Mouse (Mus musculus): ENCODE data around the gene Thbs2. TPM values are rescaled to one million over a fixed set of nuclear protein-coding genes. Genes with fewer than 3 reads are reported as not detected.
A peak's percentile ranks its signal among the peaks of the same experiment; 100 is the strongest.

Gene Thbs2
- total RNA-seq (2014; rRNA removed; ENCODE audit: low replicate concordance) (39.5 and 49.7 TPM in 2 replicates), polyA plus RNA-seq (2015; fragmentation: Nextera tagmentation; extraction: Ambion mirVana) (17.8 and 17.9 TPM in 2 replicates)

GRCm38 (mm10) chr17:14693994-14694374, at the start of gene Thbs2:
TSS of gene Thbs2 (minus strand) at chr17:14694235.
- DNase-seq (ENCODE audit: low spot score) (peak; percentile 63), ATAC-seq (ENCODE audit: insufficient read depth, low read depth) (peak; percentile 83)
- H3K36me3 ChIP-seq (replicated peaks; ENCODE audit: control insufficient read depth, insufficient read depth, low read length), result no peaks in the 10 kb centered on the region
- peak within 1 kb of the TSS; percentile 33 for H3K9ac ChIP-seq (replicated peaks; ENCODE audit: low read depth, low read length)
- peak within 1 kb of the TSS; percentile 42 for H3K4me3 ChIP-seq (ENCODE audit: low read depth, low read length)
- H3K9me3 ChIP-seq (replicated peaks; ENCODE audit: control insufficient read depth, low read length), result no peaks in the 10 kb centered on the region
- H3K4me2 ChIP-seq (ENCODE audit: low read depth, low read length), result peak within 1 kb of the TSS; percentile 56
- peaks cover 17% of the 10 kb centered on the region for H3K4me1 ChIP-seq (ENCODE audit: control insufficient read depth, insufficient read depth)
- TF ChIP-seq EP300 (IDR thresholded peaks at IDR 0.05; ENCODE audit: low read depth) (no peak), CTCF (IDR thresholded peaks at IDR 0.05; ENCODE audit: low read depth) (no peak)
- no peaks in the 10 kb centered on the region for H3K27me3 ChIP-seq (ENCODE audit: control insufficient read depth, insufficient read depth, low read length)
- peak within 1 kb of the TSS; percentile 41 for H3K27ac ChIP-seq (ENCODE audit: low read depth)
- WGBS, result 5% methylated on average over 14 of the region's 14 CpGs

- no peak overlapping the region for H3K4me3 ChIP-seq (ENCODE audit: low read depth, low read length)
- H3K27ac ChIP-seq (ENCODE audit: low read depth), result no peak overlapping the region
- H3K4me1 ChIP-seq (ENCODE audit: control insufficient read depth, insufficient read depth), result no peaks in the 10 kb centered on the region
- H3K4me2 ChIP-seq (ENCODE audit: low read depth, low read length), result no peak overlapping the region
- no peaks in the 10 kb centered on the region for H3K36me3 ChIP-seq (replicated peaks; ENCODE audit: control insufficient read depth, insufficient read depth, low read length)
- 75% methylated on average over 6 of the region's 6 CpGs for WGBS
- H3K27me3 ChIP-seq (ENCODE audit: control insufficient read depth, insufficient read depth, low read length), result no peaks in the 10 kb centered on the region
- H3K9me3 ChIP-seq (replicated peaks; ENCODE audit: control insufficient read depth, low read length), result no peaks in the 10 kb centered on the region
- DNase-seq (ENCODE audit: low spot score) (no peak), ATAC-seq (ENCODE audit: insufficient read depth, low read depth) (no peak)
- no peak overlapping the region for H3K9ac ChIP-seq (replicated peaks; ENCODE audit: low read depth, low read length)
- TF ChIP-seq EP300 (IDR thresholded peaks at IDR 0.05; ENCODE audit: low read depth), result no peak
- no peak for TF ChIP-seq CTCF (IDR thresholded peaks at IDR 0.05; ENCODE audit: low read depth)
These were observed 41.5 kb upstream of the Thbs2 start for GRCm38 (mm10) chr17:14735493-14736004.

- 72% methylated on average over 4 of the region's 4 CpGs for WGBS
These were observed 40.3 kb upstream of the Thbs2 start for GRCm38 (mm10) chr17:14734380-14734779.

GRCm38 (mm10) chr17:14733941-14734340, 39.9 kb upstream of the Thbs2 start:
- H3K9ac ChIP-seq (replicated peaks; ENCODE audit: low read depth, low read length), result no peak overlapping the region
- no peak for TF ChIP-seq EP300 (IDR thresholded peaks at IDR 0.05; ENCODE audit: low read depth)
- no peak for TF ChIP-seq CTCF (IDR thresholded peaks at IDR 0.05; ENCODE audit: low read depth)
- H3K4me2 ChIP-seq (ENCODE audit: low read depth, low read length), result no peak overlapping the region
- 0 out of 2 replicates have a peak overlapping the region, but pooled peaks have one; percentile 11 for H3K27ac ChIP-seq (ENCODE audit: low read depth)
- ATAC-seq (ENCODE audit: insufficient read depth, low read depth) (peak; percentile 30; the same call in 1 of the 2 replicates), DNase-seq (ENCODE audit: low spot score) (peak; percentile 33)
- H3K4me1 ChIP-seq (ENCODE audit: control insufficient read depth, insufficient read depth), result no peaks in the 10 kb centered on the region
- 43% methylated on average over 10 of the region's 10 CpGs for WGBS
- no peak overlapping the region for H3K4me3 ChIP-seq (ENCODE audit: low read depth, low read length)
- no peaks in the 10 kb centered on the region for H3K27me3 ChIP-seq (ENCODE audit: control insufficient read depth, insufficient read depth, low read length)
- H3K36me3 ChIP-seq (replicated peaks; ENCODE audit: control insufficient read depth, insufficient read depth, low read length), result no peaks in the 10 kb centered on the region
- H3K9me3 ChIP-seq (replicated peaks; ENCODE audit: control insufficient read depth, low read length), result no peaks in the 10 kb centered on the region

More at GRCm38 (mm10) chr17:14734380-14734779, 40.3 kb upstream of the Thbs2 start:
- TF ChIP-seq CTCF (IDR thresholded peaks at IDR 0.05; ENCODE audit: low read depth) (no peak), EP300 (IDR thresholded peaks at IDR 0.05; ENCODE audit: low read depth) (no peak)
- no peak overlapping the region for H3K4me3 ChIP-seq (ENCODE audit: low read depth, low read length)
- DNase-seq (ENCODE audit: low spot score) (no peak), ATAC-seq (ENCODE audit: insufficient read depth, low read depth) (no peak)
- no peaks in the 10 kb centered on the region for H3K27me3 ChIP-seq (ENCODE audit: control insufficient read depth, insufficient read depth, low read length)
- no peaks in the 10 kb centered on the region for H3K9me3 ChIP-seq (replicated peaks; ENCODE audit: control insufficient read depth, low read length)
- H3K9ac ChIP-seq (replicated peaks; ENCODE audit: low read depth, low read length), result no peak overlapping the region
- H3K4me1 ChIP-seq (ENCODE audit: control insufficient read depth, insufficient read depth), result no peaks in the 10 kb centered on the region
- H3K27ac ChIP-seq (ENCODE audit: low read depth), result 0 out of 2 replicates have a peak overlapping the region, but pooled peaks have one; percentile 11
- H3K4me2 ChIP-seq (ENCODE audit: low read depth, low read length), result no peak overlapping the region
- no peaks in the 10 kb centered on the region for H3K36me3 ChIP-seq (replicated peaks; ENCODE audit: control insufficient read depth, insufficient read depth, low read length)

GRCm38 (mm10) chr17:14733027-14733426, 39.0 kb upstream of the Thbs2 start:
- H3K9ac ChIP-seq (replicated peaks; ENCODE audit: low read depth, low read length), result no peak overlapping the region
- H3K27ac ChIP-seq (ENCODE audit: low read depth), result no peak overlapping the region
- H3K4me3 ChIP-seq (ENCODE audit: low read depth, low read length), result no peak overlapping the region
- no peaks in the 10 kb centered on the region for H3K36me3 ChIP-seq (replicated peaks; ENCODE audit: control insufficient read depth, insufficient read depth, low read length)
- H3K27me3 ChIP-seq (ENCODE audit: control insufficient read depth, insufficient read depth, low read length), result no peaks in the 10 kb centered on the region
- H3K9me3 ChIP-seq (replicated peaks; ENCODE audit: control insufficient read depth, low read length), result no peaks in the 10 kb centered on the region
- no peak overlapping the region for H3K4me2 ChIP-seq (ENCODE audit: low read depth, low read length)
- ATAC-seq (ENCODE audit: insufficient read depth, low read depth) (no peak), DNase-seq (ENCODE audit: low spot score) (no peak)
- WGBS, result 75% methylated on average over 1 of the region's 1 CpGs
- H3K4me1 ChIP-seq (ENCODE audit: control insufficient read depth, insufficient read depth), result no peaks in the 10 kb centered on the region
- TF ChIP-seq EP300 (IDR thresholded peaks at IDR 0.05; ENCODE audit: low read depth) (no peak), CTCF (IDR thresholded peaks at IDR 0.05; ENCODE audit: low read depth) (no peak)

- no peak overlapping the region for H3K9ac ChIP-seq (replicated peaks; ENCODE audit: low read depth, low read length)
- H3K27ac ChIP-seq (ENCODE audit: low read depth), result no peak overlapping the region
- no peak for TF ChIP-seq CTCF (IDR thresholded peaks at IDR 0.05; ENCODE audit: low read depth)
- TF ChIP-seq EP300 (IDR thresholded peaks at IDR 0.05; ENCODE audit: low read depth), result no peak
- no peaks in the 10 kb centered on the region for H3K9me3 ChIP-seq (replicated peaks; ENCODE audit: control insufficient read depth, low read length)
- H3K27me3 ChIP-seq (ENCODE audit: control insufficient read depth, insufficient read depth, low read length), result no peaks in the 10 kb centered on the region
- no peaks in the 10 kb centered on the region for H3K36me3 ChIP-seq (replicated peaks; ENCODE audit: control insufficient read depth, insufficient read depth, low read length)
- H3K4me3 ChIP-seq (ENCODE audit: low read depth, low read length), result no peak overlapping the region
- DNase-seq (ENCODE audit: low spot score) (no peak), ATAC-seq (ENCODE audit: insufficient read depth, low read depth) (no peak)
- H3K4me2 ChIP-seq (ENCODE audit: low read depth, low read length), result no peak overlapping the region
- 36% methylated on average over 5 of the region's 5 CpGs for WGBS
- peaks cover 4% of the 10 kb centered on the region; the same call in 1 of the 2 replicates for H3K4me1 ChIP-seq (ENCODE audit: control insufficient read depth, insufficient read depth)
These were observed 36.6 kb upstream of the Thbs2 start for GRCm38 (mm10) chr17:14730629-14731028.
